ENCODE assay signal across 14 mouse cellular contexts in genomic region chr12:100479270-100479869, GRCm38 (mm10). TPM values are rescaled to one million over a fixed set of nuclear protein-coding genes. Genes with fewer than 3 reads are reported as not detected.
A peak's percentile ranks its signal among the peaks of the same experiment; 100 is the strongest.
DNase-seq lines count a peak whose midpoint lies in the region; ATAC-seq and TF ChIP-seq lines count a peak whose summit lies in the region.
"Had no signal": no experiment of that assay in that cellular context is flagged by ENCODE, and none has a peak within 500 bp of the region (broad histone marks: within the 10 kb centered on the region; RNA-seq: fewer than 3 reads in every experiment).

No protein-coding gene starts in this region.

- 0 out of 2 replicates have a peak, but pooled peaks cover 3% of the 10 kb centered on the region for H3K36me3 ChIP-seq in embryonic facial prominence, embryonic 12.5 days
- H3K36me3 ChIP-seq in embryonic facial prominence, embryonic 10.5 days (replicated peaks), result peaks cover 13% of the 10 kb centered on the region; the same call in 1 of the 2 replicates
- H3K36me3 ChIP-seq in forebrain, embryonic 10.5 days (replicated peaks), result peaks cover 15% of the 10 kb centered on the region
- peaks cover 4% of the 10 kb centered on the region; the same call in 1 of the 2 replicates for H3K36me3 ChIP-seq in neural tube, embryonic 15.5 days

- H3K4me3 ChIP-seq in embryonic facial prominence, embryonic 12.5 days, result no peak overlapping the region
- H3K4me3 ChIP-seq in embryonic facial prominence, embryonic 10.5 days, result no peak overlapping the region
- no peak overlapping the region for H3K4me3 ChIP-seq in left cerebral cortex, adult 2 months
- no peak overlapping the region for H3K4me3 ChIP-seq in forebrain, embryonic 10.5 days
- no peak overlapping the region for H3K4me3 ChIP-seq in neural tube, embryonic 15.5 days (replicated peaks)
- H3K4me3 ChIP-seq: embryonic facial prominence, embryonic 15.5 days; limb, embryonic 13.5 days had no signal

- no peaks in the 10 kb centered on the region for H3K4me1 ChIP-seq in embryonic facial prominence, embryonic 12.5 days
- H3K4me1 ChIP-seq in embryonic facial prominence, embryonic 10.5 days, result peaks cover 14% of the 10 kb centered on the region
- H3K4me1 ChIP-seq in forebrain, embryonic 10.5 days, result peaks cover 3% of the 10 kb centered on the region; the same call in 1 of the 2 replicates
- H3K4me1 ChIP-seq in neural tube, embryonic 15.5 days, result no peaks in the 10 kb centered on the region
- H3K4me1 ChIP-seq: embryonic facial prominence, embryonic 15.5 days; limb, embryonic 13.5 days had no signal

- intact Hi-C loops in left cerebral cortex, adult 2 months (cut with DNase I), result loop anchor here (2.0 to 5.0 kb wide), 2 partner anchors 52 to 89 kb away; no protein-coding TSS in a partner anchor
- intact Hi-C loops in left cerebral cortex, postnatal 36 days (cut with DNase I), result loop anchor here (5.0 kb wide), 1 partner anchor 37 kb away; no protein-coding TSS in a partner anchor

- 65% methylated on average over 10 of the region's 10 CpGs for WGBS in embryonic facial prominence, embryonic 12.5 days
- WGBS in embryonic facial prominence, embryonic 10.5 days, result 68% methylated on average over 10 of the region's 10 CpGs
- 81% methylated on average over 10 of the region's 10 CpGs for WGBS in forebrain, embryonic 10.5 days
- WGBS in neural tube, embryonic 15.5 days, result 83% methylated on average over 10 of the region's 10 CpGs

- ATAC-seq in embryonic facial prominence, embryonic 12.5 days (ENCODE audit: insufficient number of reproducible peaks, insufficient read depth, low FRiP score, low TSS enrichment), result peak; percentile 16; the same call in 1 of the 2 replicates
- no peak for ATAC-seq in neural tube, embryonic 15.5 days (ENCODE audit: low FRiP score)

- H3K9me3 ChIP-seq in embryonic facial prominence, embryonic 12.5 days, result no peaks in the 10 kb centered on the region
- H3K9me3 ChIP-seq in embryonic facial prominence, embryonic 10.5 days, result no peaks in the 10 kb centered on the region
- H3K9me3 ChIP-seq in forebrain, embryonic 10.5 days, result no peaks in the 10 kb centered on the region
- H3K9me3 ChIP-seq in neural tube, embryonic 15.5 days (replicated peaks), result no peaks in the 10 kb centered on the region
- H3K9me3 ChIP-seq: embryonic facial prominence, embryonic 15.5 days; limb, embryonic 13.5 days had no signal

- no peak for TF ChIP-seq CTCF in left cerebral cortex, adult 2 months (IDR thresholded peaks at IDR 0.05)

- no peak overlapping the region for H3K27ac ChIP-seq in embryonic facial prominence, embryonic 12.5 days
- H3K27ac ChIP-seq in embryonic facial prominence, embryonic 10.5 days (replicated peaks), result no peak overlapping the region
- H3K27ac ChIP-seq in left cerebral cortex, adult 2 months, result peak overlapping the region; percentile 84
- H3K27ac ChIP-seq in forebrain, embryonic 10.5 days, result no peak overlapping the region
- H3K27ac ChIP-seq in neural tube, embryonic 15.5 days (replicated peaks), result no peak overlapping the region; the same call in 1 of the 2 replicates
- H3K27ac ChIP-seq: embryonic facial prominence, embryonic 15.5 days; hindbrain, embryonic 14.5 days; limb, embryonic 13.5 days had no signal

- H3K4me2 ChIP-seq in embryonic facial prominence, embryonic 12.5 days (replicated peaks), result no peak overlapping the region
- H3K4me2 ChIP-seq in neural tube, embryonic 15.5 days, result no peak overlapping the region
- H3K4me2 ChIP-seq: embryonic facial prominence, embryonic 15.5 days; hindbrain, embryonic 14.5 days; limb, embryonic 13.5 days had no signal

- no peak for DNase-seq in embryonic facial prominence, embryonic 10.5 days (ENCODE audit: low spot score)
- DNase-seq in left cerebral cortex, adult 2 months (ENCODE audit: extremely low spot score in 1 of 2, low spot score in 2 of 2), result no peak
- no peak for DNase-seq in left cerebral cortex, postnatal 36 days (ENCODE audit: low spot score in 2 of 2)
- DNase-seq in induced T-regulatory cell, adult 2 months (ENCODE audit: low read depth), result peak; percentile 8
- peak; percentile 26 for DNase-seq in retina, postnatal 1 day
- no peak for DNase-seq in forebrain, embryonic 10.5 days (ENCODE audit: extremely low spot score, low spot score)
- DNase-seq: adrenal gland, adult 8-10 months; layer of hippocampus, postnatal 36 days had no signal

- H3K27me3 ChIP-seq in embryonic facial prominence, embryonic 12.5 days, result no peaks in the 10 kb centered on the region
- H3K27me3 ChIP-seq in embryonic facial prominence, embryonic 10.5 days (replicated peaks; ENCODE audit: low read depth, poor library complexity, severe bottlenecking), result no peaks in the 10 kb centered on the region
- no peaks in the 10 kb centered on the region for H3K27me3 ChIP-seq in forebrain, embryonic 10.5 days (ENCODE audit: poor library complexity, severe bottlenecking)
- H3K27me3 ChIP-seq in neural tube, embryonic 15.5 days (replicated peaks), result no peaks in the 10 kb centered on the region
- H3K27me3 ChIP-seq: embryonic facial prominence, embryonic 15.5 days; limb, embryonic 13.5 days had no signal

- H3K9ac ChIP-seq in embryonic facial prominence, embryonic 12.5 days, result no peak overlapping the region
- no peak overlapping the region for H3K9ac ChIP-seq in neural tube, embryonic 15.5 days (replicated peaks)
- H3K9ac ChIP-seq: embryonic facial prominence, embryonic 15.5 days; forebrain, postnatal 0 days; hindbrain, embryonic 14.5 days; limb, embryonic 13.5 days had no signal

RNA-seq across cellular contexts. Expression of gene Ttc7b, which starts 41.3 kb away (rescaled TPM):
- 5.1 and 5.3 TPM in 2 replicates for polyA plus RNA-seq in embryonic facial prominence, embryonic 12.5 days (2016; fragmentation: Nextera tagmentation; extraction: Ambion mirVana)
- 4.2 and 4.6 TPM in 2 replicates for polyA plus RNA-seq in embryonic facial prominence, embryonic 10.5 days (2016; fragmentation: Nextera tagmentation; extraction: Ambion mirVana)
- total RNA-seq in left cerebral cortex, adult 2 months (2021), result 100 to 1,000 TPM; 242 to 253 TPM
- total RNA-seq in left cerebral cortex, postnatal 36 days (2021), result 100 to 1,000 TPM; 229 to 246 TPM
- polyA plus RNA-seq in forebrain, embryonic 10.5 days (2016; fragmentation: Nextera tagmentation; extraction: Ambion mirVana), result 4.6 and 5.5 TPM in 2 replicates
- 7.3 and 10.2 TPM in 2 replicates for polyA plus RNA-seq in neural tube, embryonic 15.5 days (2015; fragmentation: Nextera tagmentation; extraction: Ambion mirVana)

Comparison
In these comparisons a context has a peak if more than half of its experiments do, and no peak if none do; other contexts are left out.
1. DNase-seq: peak in induced T-regulatory cell, adult 2 months (single experiment) and retina, postnatal 1 day (single experiment); none in embryonic facial prominence, embryonic 10.5 days (single experiment), left cerebral cortex, adult 2 months (0 of 2), left cerebral cortex, postnatal 36 days (0 of 2) and forebrain, embryonic 10.5 days (single experiment).